ENCODE assay signal across 13 mouse cellular contexts in genomic region chr1:171849454-171849853, GRCm38 (mm10). TPM values are rescaled to one million over a fixed set of nuclear protein-coding genes. Genes with fewer than 3 reads are reported as not detected.
DNase-seq lines count a peak whose midpoint lies in the region; ATAC-seq and TF ChIP-seq lines count a peak whose summit lies in the region.
"Had no signal": no experiment of that assay in that cellular context is flagged by ENCODE, and none has a peak within 500 bp of the region (broad histone marks: within the 10 kb centered on the region; RNA-seq: fewer than 3 reads in every experiment).

No protein-coding gene starts in this region.

- no peak overlapping the region for H3K4me3 ChIP-seq in bone marrow macrophage, adult 2 months (ENCODE audit: insufficient read depth, low read length)
- H3K4me3 ChIP-seq in liver, embryonic 12.5 days: no peak overlapping the region
- H3K4me3 ChIP-seq in intestine, embryonic 15.5 days (replicated peaks): no peak overlapping the region
- H3K4me3 ChIP-seq in hindbrain, embryonic 12.5 days: no peak overlapping the region
- H3K4me3 ChIP-seq: heart, embryonic 15.5 days; kidney, embryonic 15.5 days had no signal

- H3K36me3 ChIP-seq in liver, embryonic 12.5 days: no peaks in the 10 kb centered on the region
- no peaks in the 10 kb centered on the region for H3K36me3 ChIP-seq in intestine, embryonic 15.5 days
- H3K36me3 ChIP-seq in hindbrain, embryonic 12.5 days: no peaks in the 10 kb centered on the region
- H3K36me3 ChIP-seq: heart, embryonic 15.5 days; kidney, embryonic 15.5 days had no signal

- DNase-seq in kidney, adult 9 months: peak; percentile 4
- no peak for DNase-seq in kidney, adult 18-20 months
- DNase-seq: adrenal gland, postnatal 10 days; right cerebral cortex, postnatal 14 days had no signal

- no peak overlapping the region for H3K4me2 ChIP-seq in liver, embryonic 12.5 days
- no peak overlapping the region for H3K4me2 ChIP-seq in intestine, embryonic 15.5 days (replicated peaks)
- no peak overlapping the region for H3K4me2 ChIP-seq in hindbrain, embryonic 12.5 days (replicated peaks)
- H3K4me2 ChIP-seq: heart, embryonic 15.5 days; kidney, embryonic 15.5 days had no signal

- H3K27ac ChIP-seq in bone marrow macrophage, adult 2 months (ENCODE audit: insufficient read depth, low read depth, low read length): peak overlapping the region; percentile 94
- 0 out of 2 replicates have a peak overlapping the region, but pooled peaks have one; percentile 30 for H3K27ac ChIP-seq in liver, embryonic 12.5 days
- H3K27ac ChIP-seq in intestine, embryonic 15.5 days: no peak overlapping the region
- no peak overlapping the region for H3K27ac ChIP-seq in hindbrain, embryonic 12.5 days
- H3K27ac ChIP-seq: heart, embryonic 15.5 days; kidney, embryonic 15.5 days had no signal

- H3K4me1 ChIP-seq in bone marrow macrophage, adult 2 months (ENCODE audit: control insufficient read depth, insufficient read depth, low read length): peaks cover 66% of the 10 kb centered on the region
- peaks cover 5% of the 10 kb centered on the region; the same call in 1 of the 2 replicates for H3K4me1 ChIP-seq in liver, embryonic 12.5 days
- H3K4me1 ChIP-seq in intestine, embryonic 15.5 days (replicated peaks): no peaks in the 10 kb centered on the region
- no peaks in the 10 kb centered on the region for H3K4me1 ChIP-seq in hindbrain, embryonic 12.5 days
- H3K4me1 ChIP-seq: heart, embryonic 15.5 days; kidney, embryonic 15.5 days had no signal

- no peak for TF ChIP-seq POLR2A in bone marrow macrophage, adult 2 months (IDR thresholded peaks at IDR 0.05; ENCODE audit: borderline replicate concordance, low read depth, low read length)

- no peak for ATAC-seq in liver, embryonic 12.5 days
- peak; percentile 88 for ATAC-seq in megakaryocyte progenitor cell, adult 5-6 weeks (replicated peaks; ENCODE audit: poor library complexity)
- no peak for ATAC-seq in intestine, embryonic 15.5 days
- ATAC-seq in hindbrain, embryonic 12.5 days (ENCODE audit: low FRiP score): no peak
- ATAC-seq: forebrain, embryonic 14.5 days had no signal

- WGBS in liver, embryonic 12.5 days (ENCODE audit: insufficient replicate concordance): 26% methylated on average over 5 of the region's 5 CpGs
- WGBS in intestine, embryonic 15.5 days: 84% methylated on average over 5 of the region's 5 CpGs
- 87% methylated on average over 5 of the region's 5 CpGs for WGBS in hindbrain, embryonic 12.5 days

- TF ChIP-seq CTCF in bone marrow macrophage, adult 2 months (IDR thresholded peaks at IDR 0.05; ENCODE audit: low read depth, low read length): no peak

- H3K27me3 ChIP-seq in liver, embryonic 12.5 days (replicated peaks): no peaks in the 10 kb centered on the region
- no peaks in the 10 kb centered on the region for H3K27me3 ChIP-seq in intestine, embryonic 15.5 days (replicated peaks)
- H3K27me3 ChIP-seq in hindbrain, embryonic 12.5 days: no peaks in the 10 kb centered on the region
- H3K27me3 ChIP-seq: heart, embryonic 15.5 days; kidney, embryonic 15.5 days had no signal

- H3K9me3 ChIP-seq in liver, embryonic 12.5 days (replicated peaks): no peaks in the 10 kb centered on the region
- H3K9me3 ChIP-seq in intestine, embryonic 15.5 days: no peaks in the 10 kb centered on the region
- no peaks in the 10 kb centered on the region for H3K9me3 ChIP-seq in hindbrain, embryonic 12.5 days (replicated peaks)
- H3K9me3 ChIP-seq: heart, embryonic 15.5 days; kidney, embryonic 15.5 days had no signal

- H3K9ac ChIP-seq in liver, embryonic 12.5 days: no peak overlapping the region
- H3K9ac ChIP-seq in intestine, embryonic 15.5 days: no peak overlapping the region
- no peak overlapping the region for H3K9ac ChIP-seq in hindbrain, embryonic 12.5 days
- H3K9ac ChIP-seq: heart, embryonic 15.5 days; kidney, embryonic 15.5 days had no signal

RNA-seq across cellular contexts. Expression of gene Cd84, which starts 10.0 kb away (rescaled TPM):
- polyA plus RNA-seq in bone marrow macrophage, adult 2 months (2012; ENCODE audit: insufficient read depth, insufficient read length, missing spikeins): 352 and 384 TPM in 2 replicates
- 3.7 and 4.2 TPM in 2 replicates for polyA plus RNA-seq in liver, embryonic 12.5 days (2016; fragmentation: Nextera tagmentation; extraction: Ambion mirVana)
- total RNA-seq in megakaryocyte progenitor cell, adult 5-6 weeks (2015): 34.0 and 36.0 TPM in 2 replicates
- 47.9 and 55.2 TPM in 2 replicates for total RNA-seq in megakaryocyte progenitor cell, adult 5-6 weeks (2017)
- 1.3 and 2.0 TPM in 2 replicates for polyA plus RNA-seq in intestine, embryonic 15.5 days (2015; fragmentation: Nextera tagmentation; extraction: Ambion mirVana)
- polyA plus RNA-seq in hindbrain, embryonic 12.5 days (2016; fragmentation: Nextera tagmentation; extraction: Ambion mirVana): 0.85 and 1.3 TPM in 2 replicates

RNA-seq across cellular contexts. Expression of gene Gm10521, which starts 46.0 kb away (rescaled TPM):
- polyA plus RNA-seq in bone marrow macrophage, adult 2 months (2012; ENCODE audit: insufficient read depth, insufficient read length, missing spikeins): 32.2 and 33.8 TPM in 2 replicates
- not detected in 2 replicates for polyA plus RNA-seq in liver, embryonic 12.5 days (2016; fragmentation: Nextera tagmentation; extraction: Ambion mirVana)
- total RNA-seq in megakaryocyte progenitor cell, adult 5-6 weeks (2015): 1.6 and 2.5 TPM in 2 replicates
- 1.6 and 2.4 TPM in 2 replicates for total RNA-seq in megakaryocyte progenitor cell, adult 5-6 weeks (2017)
- polyA plus RNA-seq in intestine, embryonic 15.5 days (2015; fragmentation: Nextera tagmentation; extraction: Ambion mirVana): not detected in 2 replicates
- polyA plus RNA-seq in hindbrain, embryonic 12.5 days (2016; fragmentation: Nextera tagmentation; extraction: Ambion mirVana): 0.08 TPM in 1 of 2 replicates, not detected in the other
- total RNA-seq: ES-E14 had no signal
- polyA plus RNA-seq: forebrain, embryonic 14.5 days; heart, embryonic 15.5 days; kidney, embryonic 15.5 days had no signal

Comparison
In these comparisons a context has a peak if more than half of its experiments do, and no peak if none do; other contexts are left out.
1. H3K27ac ChIP-seq: peak in bone marrow macrophage, adult 2 months (single experiment) and liver, embryonic 12.5 days (single experiment); none in intestine, embryonic 15.5 days (single experiment) and hindbrain, embryonic 12.5 days (single experiment).
2. RNA of gene Cd84, which starts 10.0 kb away (polyA plus RNA-seq): 352 to 384 TPM in bone marrow macrophage, adult 2 months; 3.7 to 4.2 TPM in liver, embryonic 12.5 days, 1.3 to 2.0 TPM in intestine, embryonic 15.5 days and 0.85 to 1.3 TPM in hindbrain, embryonic 12.5 days; every median in the first group is over 10 times any median in the second.
3. RNA of gene Gm10521, which starts 46.0 kb away (polyA plus RNA-seq): 32.2 to 33.8 TPM in bone marrow macrophage, adult 2 months; 0.08 TPM in hindbrain, embryonic 12.5 days, not detected in liver, embryonic 12.5 days and not detected in intestine, embryonic 15.5 days; every median in the first group is over 10 times any median in the second.